Mouse (Mus musculus) adrenal gland, adult 8-10 months (tissue): ENCODE results near the gene Prdm2. TPM values are rescaled to one million over a fixed set of nuclear protein-coding genes. Genes with fewer than 3 reads are reported as not detected.

ENCODE experiments used
- DNase-seq: peaks from one replicate; pipeline ENCODE4 v3.0.0; 2022
- total RNA-seq, 4 experiments: library from RNA; stranded (reverse); gene quantifications; 2 replicates each; pipeline ENCODE4 v1.2.4; 2022

The Prdm2 gene
- total RNA-seq, 4 experiments from 2014 or later, result 30.3 to 36.8 (median 33.7) TPM

- DNase-seq, result peak; percentile 21
These were observed 1.0 kb downstream of the Prdm2 start for GRCm38 (mm10) chr4:143211584-143212340.

- DNase-seq, result no peak
These were observed 2.8 kb downstream of the Prdm2 start for GRCm38 (mm10) chr4:143209997-143210396.

GRCm38 (mm10) chr4:143202653-143203052 is 10.1 kb downstream of the Prdm2 start:
- DNase-seq, result no peak

GRCm38 (mm10) chr4:143198371-143198770 is 14.4 kb downstream of the Prdm2 start:
- no peak for DNase-seq

- DNase-seq, result no peak
These were observed 14.9 kb downstream of the Prdm2 start for GRCm38 (mm10) chr4:143197845-143198356.

- DNase-seq, result no peak
These were observed 18.5 kb downstream of the Prdm2 start for GRCm38 (mm10) chr4:143194328-143194727.

- DNase-seq, result no peak
These were observed 19.6 kb downstream of the Prdm2 start for GRCm38 (mm10) chr4:143193164-143193563.

- no peak for DNase-seq
These were observed 21.0 kb downstream of the Prdm2 start for GRCm38 (mm10) chr4:143191783-143192182.

GRCm38 (mm10) chr4:143190657-143191056 is 22.1 kb downstream of the Prdm2 start:
- no peak for DNase-seq

- no peak for DNase-seq
These were observed 24.1 kb downstream of the Prdm2 start for GRCm38 (mm10) chr4:143188571-143189191.

- DNase-seq, result no peak
These were observed 26.7 kb downstream of the Prdm2 start for GRCm38 (mm10) chr4:143186066-143186465.

- no peak for DNase-seq
These were observed 27.3 kb downstream of the Prdm2 start for GRCm38 (mm10) chr4:143185496-143185895.

GRCm38 (mm10) chr4:143183141-143183540 is 29.7 kb downstream of the Prdm2 start:
- no peak for DNase-seq

- no peak for DNase-seq
These were observed 32.1 kb downstream of the Prdm2 start for GRCm38 (mm10) chr4:143180731-143181130.

- DNase-seq, result no peak
These were observed 41.0 kb downstream of the Prdm2 start for GRCm38 (mm10) chr4:143171600-143172290.

GRCm38 (mm10) chr4:143170290-143170689 is 42.5 kb downstream of the Prdm2 start:
- DNase-seq, result no peak

GRCm38 (mm10) chr4:143168093-143168492 is 44.7 kb downstream of the Prdm2 start:
- DNase-seq, result no peak

GRCm38 (mm10) chr4:143161619-143162479 is 50.9 kb downstream of the Prdm2 start:
- DNase-seq, result peak; percentile 99

- no peak for DNase-seq
These were observed 52.0 kb downstream of the Prdm2 start for GRCm38 (mm10) chr4:143160826-143161225.

GRCm38 (mm10) chr4:143159336-143159735 is 53.5 kb downstream of the Prdm2 start:
- DNase-seq, result no peak

- no peak for DNase-seq
These were observed 56.9 kb downstream of the Prdm2 start for GRCm38 (mm10) chr4:143155871-143156270.

GRCm38 (mm10) chr4:143155036-143155435 is 57.8 kb downstream of the Prdm2 start:
- no peak for DNase-seq
